Mouse (Mus musculus) mature B cell (primary cell): ENCODE data around the gene Zfp428.

ENCODE experiments used
- in situ Hi-C: fragments of 300-500 bp; cut with MboI; formaldehyde crosslinking; loops from 2 replicates; pipeline ENCODE4 v1.14.3; 2019

The Zfp428 gene

DNA sequence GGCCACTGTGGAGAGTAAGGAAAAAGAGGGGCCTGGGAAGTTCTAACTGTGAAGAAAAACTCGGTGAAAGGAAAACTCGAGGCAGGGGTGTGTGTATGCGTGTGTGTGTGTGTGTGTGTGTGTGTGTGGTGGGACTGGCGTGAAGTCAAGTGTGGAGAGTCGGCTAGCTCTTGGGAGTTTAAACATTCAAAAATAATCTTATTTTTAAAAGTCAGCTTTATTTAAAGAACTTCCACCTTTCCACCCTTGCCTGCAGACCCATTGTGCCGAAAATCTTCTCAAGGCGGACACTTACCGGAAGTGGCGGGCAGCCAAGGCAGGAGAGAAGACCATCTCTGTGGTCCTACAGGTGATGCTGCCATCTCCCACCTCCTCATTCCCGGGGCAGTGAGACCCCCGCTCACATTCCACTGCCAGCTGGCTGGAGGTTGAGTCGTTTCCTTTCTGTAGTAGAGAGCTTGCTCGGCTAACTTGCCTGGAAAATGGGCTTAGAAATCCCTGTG, 40.8 kb downstream of the Zfp428 start:
- in situ Hi-C loops: no loop called here

DNA sequence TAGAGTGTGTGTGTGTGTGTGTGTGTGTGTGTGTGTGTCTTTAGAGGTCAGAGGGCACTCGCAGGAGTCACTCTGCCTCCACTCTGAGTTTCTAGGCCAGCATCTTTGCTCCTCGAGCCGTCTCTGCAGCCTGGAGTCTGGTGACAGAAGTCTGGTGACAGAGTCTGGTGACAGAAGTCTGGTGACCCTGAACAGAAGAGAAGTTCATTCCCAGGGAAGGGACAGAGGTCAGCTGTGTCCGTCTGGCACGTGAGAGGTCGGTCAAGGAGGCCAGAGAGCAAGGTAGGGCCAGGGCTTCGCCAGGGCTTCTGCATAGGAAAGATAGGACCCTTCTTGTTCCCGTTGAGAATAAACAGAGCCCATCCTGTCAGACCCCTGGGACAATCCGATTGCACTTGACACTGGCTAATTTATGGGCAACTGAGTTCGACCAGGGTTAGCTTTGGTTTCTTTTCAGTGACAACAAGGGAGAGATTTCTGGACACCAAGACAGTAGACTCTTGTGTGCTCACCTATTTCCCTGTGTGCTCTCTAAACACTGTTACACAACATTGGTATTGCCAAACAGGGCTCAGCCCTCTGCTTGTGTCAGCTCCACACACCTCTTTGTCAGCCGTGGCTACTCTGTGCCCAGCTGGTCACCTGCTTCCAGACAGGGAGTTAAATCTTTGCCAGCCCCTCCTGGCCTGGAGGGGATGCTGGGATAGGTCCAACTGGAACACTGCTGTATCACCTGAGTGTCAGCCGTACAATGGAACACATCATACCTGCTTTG, 45.4 kb downstream of the Zfp428 start:
- in situ Hi-C loops: no loop called here

DNA sequence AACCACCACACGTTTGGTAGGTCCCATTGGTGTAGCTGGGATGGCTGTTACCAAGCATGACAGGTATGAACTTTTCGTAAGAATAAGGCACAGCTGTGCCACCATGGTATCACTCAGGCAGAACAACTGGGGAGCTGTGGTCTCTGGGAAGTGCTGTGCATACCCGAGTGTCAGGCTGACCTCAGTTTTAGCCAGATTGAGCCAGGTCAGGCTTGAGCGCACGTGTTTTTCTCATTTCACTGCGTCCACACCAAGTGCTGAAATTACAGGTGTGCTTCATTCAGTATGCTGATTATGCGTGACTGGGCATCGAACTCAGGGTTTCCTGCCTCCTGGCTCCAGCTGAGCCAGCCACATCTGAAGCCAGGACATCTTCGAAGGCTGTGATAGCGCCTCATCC, 49.0 kb downstream of the Zfp428 start:
- in situ Hi-C loops: no loop called here

DNA sequence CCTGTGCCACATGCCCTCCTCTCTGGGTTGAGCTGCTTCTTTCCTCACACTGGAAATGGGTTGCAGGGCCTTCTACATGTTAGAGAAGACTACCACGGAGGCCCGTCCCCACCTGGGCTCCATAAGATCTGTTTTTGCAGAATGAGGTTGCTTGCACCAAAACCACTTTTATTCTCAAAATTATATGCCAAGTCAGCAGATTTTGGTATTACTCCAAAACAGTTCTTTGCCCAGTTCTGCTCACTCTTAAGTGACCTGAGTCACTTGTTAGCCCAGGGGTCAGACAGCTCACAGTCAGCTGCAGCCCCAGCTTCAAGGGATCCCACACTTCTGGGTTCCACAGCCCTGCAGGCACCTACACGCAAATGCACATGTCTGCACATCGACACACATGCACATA, 54.6 kb downstream of the Zfp428 start:
- in situ Hi-C loops: no loop called here

DNA sequence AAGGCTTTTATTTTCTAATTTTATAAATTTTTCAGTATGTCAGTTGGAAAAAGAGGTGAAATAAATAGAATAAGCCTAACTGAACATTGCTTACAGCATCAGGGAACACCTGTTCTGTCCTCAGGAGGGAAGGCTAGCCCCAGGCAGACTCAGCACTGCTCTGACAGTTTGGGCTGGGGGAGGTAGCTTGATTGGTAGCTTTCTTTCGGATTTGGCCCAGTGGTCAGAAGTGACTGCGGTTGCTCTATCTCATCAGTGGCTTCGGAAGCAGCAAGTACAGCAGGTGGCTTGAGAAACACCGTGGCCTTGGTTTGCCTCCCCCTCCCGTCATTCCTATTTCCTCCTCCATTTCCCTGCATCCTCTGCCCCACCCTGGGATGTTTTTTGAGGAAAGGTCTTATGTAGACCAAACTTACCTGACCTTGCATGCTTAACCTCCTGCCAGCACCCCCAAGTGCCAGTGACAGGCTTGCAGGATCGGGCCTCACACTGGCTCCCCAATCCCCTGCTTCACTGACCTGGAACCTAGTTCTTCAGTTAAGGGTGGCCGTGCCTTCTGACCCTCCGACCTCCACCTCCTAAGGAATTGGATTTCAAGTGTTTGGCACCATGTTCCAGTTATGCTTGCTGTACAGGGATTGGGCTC, 56.5 kb downstream of the Zfp428 start:
- in situ Hi-C loops: no loop called here

DNA sequence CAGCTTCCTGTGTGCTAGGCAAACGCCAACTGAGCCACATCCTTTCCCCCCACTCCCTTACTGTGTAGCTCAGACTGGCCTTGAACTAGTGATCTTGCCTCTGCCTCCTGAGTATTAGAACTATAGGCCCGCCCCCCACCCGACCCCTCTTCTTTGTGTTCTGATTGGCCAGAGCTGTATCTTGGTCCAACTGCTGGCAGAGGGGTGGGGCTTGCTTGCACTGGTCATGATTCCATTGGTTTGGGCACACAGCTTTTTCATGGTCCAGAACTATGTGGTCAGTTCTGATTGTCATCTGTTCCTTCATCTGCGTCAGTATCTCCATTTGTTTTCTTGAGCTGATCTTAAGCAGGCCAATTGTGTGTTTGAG, 57.0 kb downstream of the Zfp428 start:
- in situ Hi-C loops: no loop called here

DNA sequence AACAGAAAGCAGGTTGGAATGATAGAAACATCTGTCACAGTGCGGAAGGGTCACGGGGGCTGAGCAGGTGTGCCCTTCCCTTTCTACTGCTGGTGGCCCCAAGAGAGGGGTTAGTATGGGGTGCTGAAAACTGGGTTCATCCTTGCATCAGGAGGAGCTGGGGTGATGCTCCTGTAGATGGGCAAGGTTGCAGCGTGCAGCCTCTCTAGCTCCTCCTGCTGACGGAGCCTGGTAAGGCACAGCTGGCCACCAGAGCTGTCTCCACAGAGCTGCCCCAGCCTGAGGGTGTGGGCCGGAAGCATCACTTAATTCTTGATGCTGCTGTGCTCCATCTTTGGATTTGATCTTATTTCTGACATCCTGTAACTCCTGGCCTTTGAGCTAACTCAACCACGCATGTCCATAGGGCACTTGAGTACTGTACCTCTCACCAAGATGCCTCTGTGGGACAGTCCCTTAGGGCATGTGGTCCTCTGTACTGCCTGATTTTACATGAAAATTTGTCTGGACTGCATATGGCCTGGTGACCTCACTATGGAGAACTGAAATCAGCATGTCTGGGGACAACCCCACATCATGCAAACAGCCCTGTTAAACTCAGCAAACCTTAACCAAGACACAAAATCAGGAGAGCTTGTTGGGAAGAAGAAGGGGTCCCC, 57.9 kb downstream of the Zfp428 start:
- in situ Hi-C loops: no loop called here
